ENCODE assay signal across 16 mouse cellular contexts in genomic region chr9:118883150-118883549, GRCm38 (mm10). TPM values are rescaled to one million over a fixed set of nuclear protein-coding genes. Genes with fewer than 3 reads are reported as not detected.
"Had no signal": no experiment of that assay in that cellular context is flagged by ENCODE, and none has a peak within 500 bp of the region (broad histone marks: within the 10 kb centered on the region; RNA-seq: fewer than 3 reads in every experiment).

No protein-coding gene starts in this region.

- H3K27me3 ChIP-seq: midbrain, embryonic 13.5 days; midbrain, embryonic 15.5 days; neural tube, embryonic 12.5 days; stomach, embryonic 15.5 days had no signal

- H3K4me1 ChIP-seq: midbrain, embryonic 13.5 days; midbrain, embryonic 15.5 days; neural tube, embryonic 12.5 days; stomach, embryonic 15.5 days had no signal

- H3K4me2 ChIP-seq: lung, embryonic 14.5 days; midbrain, embryonic 11.5 days; midbrain, embryonic 13.5 days; midbrain, embryonic 15.5 days; neural tube, embryonic 12.5 days; stomach, embryonic 15.5 days had no signal

- DNase-seq: lung, adult 18-20 months; lung, embryonic 14.5 days; lung, postnatal 10 days; lung, postnatal 4 days; right cerebral cortex, postnatal 14 days; thymus, adult 2 months; thymus, postnatal 25 days; thymus, postnatal 4 days had no signal

- H3K27ac ChIP-seq: midbrain, embryonic 13.5 days; midbrain, embryonic 15.5 days; neural tube, embryonic 12.5 days; stomach, embryonic 15.5 days; stomach, postnatal 0 days had no signal

- H3K9ac ChIP-seq: lung, embryonic 14.5 days; midbrain, embryonic 13.5 days; midbrain, embryonic 15.5 days; neural tube, embryonic 12.5 days; stomach, embryonic 15.5 days had no signal

- H3K36me3 ChIP-seq: midbrain, embryonic 13.5 days; midbrain, embryonic 15.5 days; neural tube, embryonic 12.5 days had no signal

- H3K4me3 ChIP-seq: megakaryocyte, embryonic 14.5 days; midbrain, embryonic 13.5 days; midbrain, embryonic 15.5 days; neural tube, embryonic 12.5 days; stomach, embryonic 15.5 days had no signal

- H3K9me3 ChIP-seq: midbrain, embryonic 13.5 days; midbrain, embryonic 15.5 days; neural tube, embryonic 12.5 days; stomach, embryonic 15.5 days had no signal

- ATAC-seq: midbrain, embryonic 13.5 days; midbrain, embryonic 15.5 days had no signal

RNA-seq across cellular contexts. Expression of gene Ctdspl, which starts 43.1 kb away (rescaled TPM):
- total RNA-seq: monocyte, adult 5-6 weeks had no signal
